Mouse (Mus musculus): ENCODE results near the gene Setd1b. TPM values are rescaled to one million over a fixed set of nuclear protein-coding genes. Genes with fewer than 3 reads are reported as not detected.

Gene Setd1b
- total and polyA plus RNA-seq, 3 experiments, result 3.0 to 23.5 TPM; not detected in 1

- Histone ChIP-seq H3K79me2 (ENCODE audit: control insufficient read depth, insufficient read depth, low read length, poor library complexity) (no peaks in the 10 kb centered on the region), H3K9me3 (replicated peaks; ENCODE audit: insufficient read depth, low read length) (no peaks in the 10 kb centered on the region), H3K4me3 (ENCODE audit: control insufficient read depth in 1 of 2, insufficient read depth in 1 of 2, low read depth in 2 of 2, low read length in 2 of 2) (no peak overlapping the region), H3K9ac (ENCODE audit: control insufficient read depth, low read depth, low read length, poor library complexity, severe bottlenecking) (no peak overlapping the region), H3K36me3 (ENCODE audit: control insufficient read depth in 1 of 2, insufficient read depth in 2 of 2, low read length in 2 of 2) (peaks cover 0 to 12% of the 10 kb centered on the region in 2 experiments; a peak in 3 of 4 replicates), H3K27me3 (ENCODE audit: control insufficient read depth in 1 of 2, insufficient read depth in 2 of 2, low read length in 2 of 2) (no peaks in the 10 kb centered on the region), H3K27ac (ENCODE audit: control insufficient read depth, low read depth, low read length) (no peak overlapping the region), H3K4me1 (ENCODE audit: control insufficient read depth in 1 of 2, insufficient read depth in 2 of 2, low read length in 2 of 2) (peaks cover 3 to 8% of the 10 kb centered on the region in 2 experiments; a peak in 3 of 4 replicates)
- DNase-seq (ENCODE audit: low read depth, low spot score), result no peak
- TF ChIP-seq CTCF (IDR thresholded peaks at IDR 0.05 in 2 of 3, conservative IDR thresholded peaks at IDR 0.05 in 1 of 3; ENCODE audit: control insufficient read depth in 1 of 3, insufficient read depth in 1 of 3, low read depth in 2 of 3, low read length in 3 of 3, poor library complexity in 1 of 3, severe bottlenecking in 1 of 3) (no peak), GABPA (IDR thresholded peaks at IDR 0.05; ENCODE audit: low read depth, low read length) (no peak), NRF1 (IDR thresholded peaks at IDR 0.05; ENCODE audit: insufficient read depth, low read depth, low read length, poor library complexity, severe bottlenecking) (no peak), NELFE (IDR thresholded peaks at IDR 0.05; ENCODE audit: low read depth, low read length) (no peak), UBTF (IDR thresholded peaks at IDR 0.05; ENCODE audit: borderline replicate concordance, insufficient read depth, low read depth, low read length) (no peak), RCOR1 (IDR thresholded peaks at IDR 0.05; ENCODE audit: low read depth, low read length) (no peak), MXI1 (IDR thresholded peaks at IDR 0.05; ENCODE audit: low read depth, low read length) (no peak)
Measured at GRCm38 (mm10) chr5:123098487-123098886, 43.5 kb upstream of the Setd1b start.

GRCm38 (mm10) chr5:123102376-123102775 is 39.6 kb upstream of the Setd1b start:
- Histone ChIP-seq H3K36me3 (ENCODE audit: control insufficient read depth in 1 of 2, insufficient read depth in 2 of 2, low read length in 2 of 2) (no peaks in the 10 kb centered on the region; a peak in 1 of 4 replicates), H3K4me1 (ENCODE audit: control insufficient read depth in 1 of 2, insufficient read depth in 2 of 2, low read length in 2 of 2) (no peaks in the 10 kb centered on the region), H3K27me3 (ENCODE audit: control insufficient read depth in 1 of 2, insufficient read depth in 2 of 2, low read length in 2 of 2) (no peaks in the 10 kb centered on the region), H3K9me3 (replicated peaks; ENCODE audit: insufficient read depth, low read length) (no peaks in the 10 kb centered on the region), H3K4me3 (ENCODE audit: control insufficient read depth in 1 of 2, insufficient read depth in 1 of 2, low read depth in 2 of 2, low read length in 2 of 2) (no peak overlapping the region), H3K79me2 (ENCODE audit: control insufficient read depth, insufficient read depth, low read length, poor library complexity) (no peaks in the 10 kb centered on the region), H3K27ac (ENCODE audit: control insufficient read depth, low read depth, low read length) (no peak overlapping the region), H3K9ac (ENCODE audit: control insufficient read depth, low read depth, low read length, poor library complexity, severe bottlenecking) (no peak overlapping the region)
- no peak for DNase-seq (ENCODE audit: low read depth, low spot score)
- no peak for TF ChIP-seq JUND (IDR thresholded peaks at IDR 0.05; ENCODE audit: low read depth, low read length)
- TF ChIP-seq MAX (IDR thresholded peaks at IDR 0.05; ENCODE audit: low read length), result no peak
- TF ChIP-seq ELF1 (IDR thresholded peaks at IDR 0.05; ENCODE audit: low read depth, low read length), result no peak
- TF ChIP-seq GABPA (IDR thresholded peaks at IDR 0.05; ENCODE audit: low read depth, low read length), result no peak
- TF ChIP-seq POLR2AphosphoS5 (IDR thresholded peaks at IDR 0.05; ENCODE audit: borderline replicate concordance, low read depth, low read length), result no peak
- no peak for TF ChIP-seq CHD2 (IDR thresholded peaks at IDR 0.05; ENCODE audit: low read length)
- TF ChIP-seq CHD1 (IDR thresholded peaks at IDR 0.05; ENCODE audit: low read depth, low read length), result no peak
- TF ChIP-seq TCF12 (IDR thresholded peaks at IDR 0.05; ENCODE audit: low read depth, low read length), result no peak
- TF ChIP-seq MAZ (IDR thresholded peaks at IDR 0.05; ENCODE audit: low read depth, low read length), result no peak
- TF ChIP-seq ZMIZ1 (IDR thresholded peaks at IDR 0.05; ENCODE audit: low read depth, low read length), result no peak
- TF ChIP-seq ZC3H11A (IDR thresholded peaks at IDR 0.05; ENCODE audit: low read depth, low read length), result no peak

All from MEL (cell line).